Mouse (Mus musculus): ENCODE results near the gene Nemp2.

- TF ChIP-seq CTCF (IDR thresholded peaks at IDR 0.05; ENCODE audit: borderline replicate concordance, insufficient read depth, low read length) (no peak), POLR2A (IDR thresholded peaks at IDR 0.05; ENCODE audit: low read depth, low read length) (no peak)
Measured at GRCm38 (mm10) chr1:52634251-52634650, 3.7 kb downstream of the Nemp2 start.

All from embryonic fibroblast, embryonic 13.5 days (primary cell).